Mouse (Mus musculus): ENCODE data around the gene Rcl1.

The Rcl1 gene

DNA sequence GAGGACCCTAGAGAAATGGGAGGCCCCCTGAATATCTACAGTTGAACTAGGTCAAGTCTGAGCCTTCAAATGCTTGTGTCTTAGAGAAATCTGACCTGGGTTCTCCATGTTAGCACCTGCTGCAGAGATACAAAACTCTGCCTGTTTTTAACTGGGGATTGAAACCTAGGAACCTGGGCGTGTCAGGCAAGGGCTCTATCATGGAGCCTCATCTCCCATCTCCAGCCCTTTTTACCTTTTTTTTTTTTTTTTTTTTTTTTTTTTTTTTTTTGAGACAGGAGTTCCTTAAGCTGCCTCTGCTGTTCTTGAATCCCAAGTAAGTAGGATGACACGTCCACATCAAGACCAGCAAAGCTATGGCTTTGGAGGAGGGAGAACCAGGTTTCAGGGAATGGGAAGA is 50.3 kb downstream of the Rcl1 start:
- DNase-seq (ENCODE audit: low spot score): no peak

DNA sequence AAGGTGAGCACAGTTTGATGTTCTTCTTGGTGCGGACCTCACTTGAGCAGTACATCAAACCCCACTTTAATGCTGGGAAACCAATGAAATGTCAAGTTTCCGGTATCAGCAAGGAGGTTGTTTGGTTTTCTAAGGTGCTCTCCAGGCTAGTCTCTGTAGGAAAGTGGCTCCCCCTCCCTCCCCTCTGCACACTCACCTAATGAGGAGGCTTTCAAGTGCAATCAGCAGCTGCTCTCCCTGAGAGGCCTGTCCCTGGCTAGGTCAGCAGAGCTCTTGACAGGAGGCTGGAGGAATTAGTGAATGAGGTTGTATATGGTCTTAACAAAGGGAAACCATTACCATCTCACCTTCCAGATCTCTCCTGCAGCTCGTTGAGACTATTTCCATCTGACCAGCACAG is 54.4 kb downstream of the Rcl1 start:
- no peak for DNase-seq (ENCODE audit: low spot score)

DNA sequence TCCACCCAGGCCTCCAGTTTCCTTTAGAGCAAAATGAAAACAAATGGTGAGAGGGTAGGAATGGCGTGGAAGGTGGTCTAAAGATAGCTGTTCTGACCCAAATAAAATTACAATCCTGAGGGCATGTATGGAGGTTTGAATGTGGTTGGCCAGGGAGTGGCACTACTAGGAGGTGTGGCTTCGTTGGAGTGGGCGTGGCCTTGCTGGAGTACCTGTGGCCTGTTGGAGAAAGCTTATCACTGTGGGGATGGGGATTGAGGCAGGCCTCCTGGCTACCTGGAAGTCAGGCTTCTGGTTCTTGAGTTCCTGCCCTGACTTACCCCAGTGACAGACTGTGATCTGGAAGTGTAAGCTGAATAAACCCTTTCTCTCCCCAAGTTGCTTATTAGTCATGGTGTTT is 55.2 kb downstream of the Rcl1 start:
- DNase-seq (ENCODE audit: low spot score): no peak

DNA sequence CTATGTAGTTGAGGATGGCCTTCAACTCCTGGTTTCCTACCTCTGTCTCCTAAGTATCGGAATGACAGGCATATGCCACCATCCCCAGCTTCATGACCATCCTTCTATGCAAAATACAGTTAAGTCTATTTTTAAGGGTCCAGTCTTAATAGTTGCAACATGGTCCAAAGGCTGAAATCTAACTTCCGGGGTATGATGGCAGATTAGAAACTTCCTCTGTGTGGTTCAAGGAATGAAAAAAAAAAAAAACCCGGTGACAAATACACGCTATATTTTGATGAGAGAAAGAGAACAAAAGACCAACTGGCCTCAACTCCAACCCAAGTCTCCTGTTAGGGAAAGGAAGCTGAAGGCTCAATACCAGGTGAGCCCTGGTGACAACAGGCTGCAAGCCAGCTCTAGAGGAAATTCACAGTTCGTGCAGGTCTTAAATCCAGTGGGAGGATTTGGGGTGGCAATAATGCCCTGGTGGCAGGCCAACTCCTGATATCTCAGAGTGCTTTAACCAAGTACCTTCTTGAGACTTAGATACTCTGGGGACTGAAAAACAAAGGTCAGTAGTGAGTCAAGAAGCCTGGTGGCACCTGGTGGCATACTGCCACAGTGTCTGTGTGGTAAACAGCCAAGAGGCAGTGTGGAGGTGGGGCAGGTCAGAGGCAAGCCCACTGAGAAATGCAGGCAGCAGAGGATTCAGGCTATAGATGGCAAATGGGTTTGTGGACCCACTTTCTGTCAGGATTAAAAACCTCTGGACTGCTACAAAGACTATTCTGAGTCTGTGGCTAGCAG is 56.7 kb downstream of the Rcl1 start:
- DNase-seq (ENCODE audit: low spot score): no peak

DNA sequence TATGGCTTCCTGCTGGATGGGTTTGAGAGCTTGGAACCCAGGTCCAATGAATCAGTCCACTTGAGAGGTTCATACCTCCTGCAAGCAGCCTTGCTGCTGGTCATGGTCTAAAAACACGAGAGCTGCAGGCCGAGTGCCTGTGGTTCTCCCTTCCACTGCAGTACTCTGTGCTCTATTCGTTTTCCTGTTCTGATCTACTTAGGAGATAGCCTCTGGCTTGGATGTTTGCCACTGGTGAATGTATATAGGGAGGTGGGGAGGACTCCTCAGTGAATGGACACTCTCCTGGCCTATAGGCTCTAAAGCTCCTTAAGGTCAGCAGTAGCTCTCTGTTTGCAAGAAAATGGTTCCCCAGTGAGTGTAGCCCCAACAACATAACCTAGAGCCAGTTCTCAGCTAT is 57.3 kb downstream of the Rcl1 start:
- no peak for DNase-seq (ENCODE audit: low spot score)

DNA sequence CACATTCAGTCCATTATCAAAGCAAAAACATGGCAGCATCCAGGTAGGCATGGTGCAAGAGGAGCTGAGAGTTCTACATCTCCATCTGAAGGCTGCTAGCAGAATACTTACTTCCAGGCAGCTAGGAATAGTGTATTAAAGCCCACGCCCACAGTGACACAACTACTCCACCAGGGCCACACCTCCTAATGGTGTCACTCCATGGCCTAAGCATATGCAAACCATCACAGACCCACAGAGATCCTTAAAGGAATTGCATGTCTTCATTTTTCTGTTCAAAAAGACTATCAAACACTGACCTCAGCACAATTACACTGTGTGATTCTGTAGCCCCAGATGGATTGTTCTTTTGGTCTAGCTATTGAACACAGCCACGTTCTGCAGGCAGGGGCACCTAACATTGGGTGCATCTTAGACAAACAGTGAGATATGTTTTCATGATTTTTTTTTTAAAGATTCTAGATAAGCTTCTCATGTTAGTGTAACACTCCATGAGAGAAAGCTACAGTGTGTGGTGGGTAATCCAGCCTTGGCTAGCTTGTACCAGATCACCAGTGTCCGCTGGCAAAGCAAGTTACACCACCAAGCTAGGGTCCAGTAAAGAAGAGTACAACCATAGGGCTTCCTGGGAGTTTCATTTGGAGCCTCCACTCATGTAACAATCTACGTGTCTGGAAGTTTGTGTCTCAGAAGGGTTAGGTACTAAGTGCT is 62.8 kb downstream of the Rcl1 start:
- DNase-seq (ENCODE audit: low spot score): no peak

DNA sequence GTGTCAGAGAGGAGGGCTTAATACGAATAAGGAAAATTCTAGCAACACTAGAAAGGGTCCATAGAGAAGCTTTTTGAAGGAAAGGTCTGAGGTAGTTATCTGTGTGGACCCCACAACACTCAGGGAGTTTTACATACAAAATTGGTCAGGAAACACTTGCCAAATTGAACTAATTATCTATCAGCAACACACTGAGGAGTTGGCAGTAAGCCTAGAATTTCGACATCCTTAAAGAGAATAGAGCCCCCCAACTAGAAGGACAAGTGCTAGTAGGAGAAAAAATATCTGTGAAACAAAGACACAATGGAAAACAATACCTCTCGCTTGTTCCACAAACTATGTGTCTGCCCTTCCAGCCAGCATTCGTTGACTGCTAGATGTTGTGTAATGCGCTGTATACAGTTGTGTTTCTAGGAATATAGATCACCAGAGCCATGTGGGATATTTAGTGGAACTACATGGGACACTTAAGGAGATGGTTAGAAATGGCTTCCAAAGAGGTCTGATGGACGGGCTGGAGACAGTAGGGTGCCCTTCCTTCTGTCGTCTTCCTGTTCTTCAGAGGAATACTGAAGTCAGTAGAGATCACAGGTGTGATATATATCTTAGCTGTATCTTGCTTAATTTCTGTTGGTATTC is 63.5 kb downstream of the Rcl1 start:
- no peak for DNase-seq (ENCODE audit: low spot score)

DNA sequence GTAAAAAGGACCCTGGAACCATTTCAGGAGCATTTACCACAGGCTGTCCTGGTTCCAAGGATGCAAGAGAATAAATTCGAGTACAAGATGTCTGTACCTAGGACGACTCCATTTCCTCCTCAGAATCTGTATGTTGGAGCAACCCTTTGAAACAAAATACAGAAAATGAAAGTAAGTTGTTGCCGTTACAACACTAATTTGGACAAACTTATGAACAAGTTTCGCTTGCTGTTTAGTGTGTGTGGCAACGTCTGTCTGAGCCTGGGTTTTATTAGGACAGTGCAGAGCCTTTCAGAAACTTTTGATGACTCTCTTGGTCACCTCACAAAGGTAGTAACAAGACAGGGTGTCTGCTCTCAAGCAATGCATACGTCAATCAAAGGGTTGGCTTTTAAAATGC is 66.8 kb downstream of the Rcl1 start:
- DNase-seq (ENCODE audit: low spot score): no peak

DNA sequence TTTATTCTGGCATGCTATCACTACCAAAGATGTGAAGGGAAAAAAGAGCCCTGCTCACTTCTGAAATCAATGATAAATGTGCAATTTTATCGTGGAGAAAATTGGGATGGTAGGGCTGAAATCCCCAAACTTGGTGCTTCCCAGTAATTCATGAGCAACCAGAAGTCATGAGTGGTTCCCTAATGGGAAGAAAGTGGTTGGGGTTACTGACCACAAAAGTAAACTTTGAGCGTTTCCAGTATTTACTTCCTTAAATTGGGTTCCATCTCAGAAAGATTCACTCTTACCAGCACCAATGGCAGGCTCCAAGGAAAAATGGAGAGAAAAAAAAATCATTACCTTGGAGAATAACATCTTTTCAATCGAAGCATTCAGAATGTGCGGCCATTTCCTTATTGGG is 79.2 kb downstream of the Rcl1 start:
- DNase-seq (ENCODE audit: low spot score): no peak

DNA sequence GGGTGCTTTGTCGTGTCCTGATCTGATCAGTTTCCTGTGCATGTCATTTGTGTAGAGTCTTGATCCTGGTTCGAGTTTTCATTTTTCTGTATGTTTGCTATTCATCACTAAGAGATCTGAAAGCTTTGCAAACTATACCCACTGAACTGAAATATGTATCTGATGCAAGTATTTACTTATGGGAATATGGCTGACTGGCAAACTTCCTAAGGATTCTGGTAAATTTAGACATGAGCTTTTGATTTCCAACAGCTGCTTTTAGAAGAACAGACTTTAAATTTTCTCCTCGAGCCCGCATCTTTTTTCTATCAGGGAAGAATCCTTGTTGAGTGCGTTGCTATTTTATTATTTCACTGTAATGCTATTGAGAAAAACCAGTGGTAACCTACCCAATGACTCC is 81.0 kb downstream of the Rcl1 start:
- DNase-seq (ENCODE audit: low spot score): no peak

DNA sequence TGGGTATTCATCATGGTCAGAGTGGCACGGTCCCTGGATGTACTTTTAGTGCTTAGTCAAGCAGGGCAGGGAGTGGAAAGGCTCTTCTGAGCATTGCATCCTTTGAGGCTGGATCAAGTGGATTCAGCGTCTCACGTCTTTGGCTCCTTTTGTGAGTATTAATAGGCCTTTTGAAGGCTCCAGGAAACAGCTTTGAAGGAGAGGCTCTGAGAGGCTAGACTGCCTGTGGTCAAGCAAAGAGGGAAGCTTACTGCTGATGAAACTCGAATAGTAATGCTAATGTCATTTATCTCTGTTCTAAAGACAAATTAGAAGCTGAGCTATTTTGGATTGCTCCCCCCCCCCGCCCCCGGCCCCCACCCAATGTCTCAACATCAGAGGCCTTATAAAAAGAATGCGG is 83.9 kb downstream of the Rcl1 start:
- DNase-seq (ENCODE audit: low spot score): no peak

DNA sequence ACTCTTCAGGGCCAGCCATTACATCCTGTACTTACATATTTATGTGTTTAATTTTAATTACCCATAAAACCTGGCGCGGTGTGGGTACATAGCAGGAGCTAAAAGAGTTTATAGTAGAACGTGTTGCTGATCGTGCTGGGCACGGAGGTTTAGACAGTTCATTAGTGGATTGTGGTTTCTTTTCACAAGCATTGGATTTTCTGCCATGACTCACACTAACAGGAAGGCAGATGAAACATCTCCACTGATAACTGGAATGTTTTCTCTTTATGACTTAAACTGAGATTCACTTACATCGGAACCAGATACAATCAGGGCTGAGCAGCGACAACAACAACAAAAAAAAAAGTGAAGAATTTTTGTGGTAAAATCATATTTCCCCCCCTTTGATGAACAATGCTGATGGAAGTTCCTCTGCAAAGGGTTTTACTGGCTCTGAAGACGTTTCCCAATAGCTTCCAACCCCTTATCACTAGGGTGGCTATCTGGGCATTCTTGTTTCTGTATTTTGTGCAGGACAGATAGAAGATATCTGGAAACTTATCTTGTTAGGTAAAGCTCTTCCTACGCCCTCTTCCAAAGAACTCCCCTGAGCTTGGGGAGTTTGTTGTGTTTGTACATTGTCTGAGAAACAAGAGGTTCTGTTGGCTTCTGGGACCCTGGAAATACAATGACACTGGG is 84.5 kb downstream of the Rcl1 start:
- no peak for DNase-seq (ENCODE audit: low spot score)

DNA sequence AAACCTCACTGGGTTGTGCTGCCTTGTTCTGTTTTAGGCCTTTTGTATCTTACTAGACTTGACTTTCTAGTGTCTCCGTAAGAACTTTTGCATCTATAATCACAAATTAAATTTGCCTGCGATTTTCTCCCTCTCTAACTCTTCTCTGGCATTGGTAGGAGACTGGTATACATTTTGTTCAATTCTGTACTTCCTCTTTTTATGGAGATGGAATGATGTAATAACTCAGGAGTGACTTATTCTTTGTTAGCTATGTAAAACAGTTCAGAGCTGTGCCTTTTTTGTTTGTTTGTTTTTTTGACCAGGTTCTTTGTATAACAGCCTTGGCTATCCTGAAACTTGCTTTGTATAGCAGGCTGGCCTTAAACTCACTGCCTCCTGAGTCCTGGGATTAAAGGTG is 87.7 kb downstream of the Rcl1 start:
- no peak for DNase-seq (ENCODE audit: low spot score)

All from urinary bladder, postnatal 25 days (tissue).